Mouse (Mus musculus) forebrain, embryonic 14.5 days (tissue): Measurements from ENCODE around the gene Ccer1. TPM values are rescaled to one million over a fixed set of nuclear protein-coding genes. Genes with fewer than 3 reads are reported as not detected.
A peak's percentile ranks its signal among the peaks of the same experiment; 100 is the strongest.

Experiments
- ATAC-seq: fragments of 200-750 bp; cut with Nextera tagmentation; 2 replicates; pipeline ENCODE4 v1.8.0; 2017; ENCODE audit warnings: mild to moderate bottlenecking, moderate library complexity
- DNase-seq: peaks from one replicate; pipeline ENCODE4 v3.0.0-alpha.2; 2015; ENCODE audit warnings: low spot score
- H3K27ac ChIP-seq: fragments of 300-500 bp; sonication (generic); 2 replicates; pipeline ENCODE4 v1.5.1; 2014; ENCODE audit warnings: low read depth, mild to moderate bottlenecking, control low read depth, low read length, moderate library complexity
- H3K27me3 ChIP-seq: fragments of 300-500 bp; sonication (generic); replicated peaks from 2 replicates; pipeline ENCODE4 v1.6.1; 2014; ENCODE audit warnings: low read length, control low read depth, mixed read lengths; ENCODE audit not compliant: control insufficient read depth, insufficient read depth
- H3K36me3 ChIP-seq: fragments of 300-500 bp; sonication (generic); 2 replicates; pipeline ENCODE4 v1.6.1; 2014; ENCODE audit warnings: low read length, control low read depth; ENCODE audit not compliant: control insufficient read depth, insufficient read depth
- H3K4me1 ChIP-seq: fragments of 300-500 bp; sonication (generic); 2 replicates; pipeline ENCODE4 v1.6.1; 2014; ENCODE audit warnings: antibody characterized with exemption, low read length, control low read depth; ENCODE audit not compliant: control insufficient read depth, insufficient read depth
- H3K4me2 ChIP-seq: fragments of 300-500 bp; sonication (generic); 2 replicates; pipeline ENCODE4 v1.6.1; 2014; ENCODE audit warnings: mild to moderate bottlenecking, control low read depth, low read length
- H3K4me3 ChIP-seq: fragments of 300-500 bp; sonication (generic); 2 replicates; pipeline ENCODE4 v1.5.1; 2014; ENCODE audit warnings: low read depth, low read length, control low read depth
- H3K9ac ChIP-seq: fragments of 300-500 bp; sonication (generic); 2 replicates; pipeline ENCODE4 v1.6.1; 2014; ENCODE audit warnings: mild to moderate bottlenecking, low read length, control low read depth, moderate library complexity
- H3K9me3 ChIP-seq: fragments of 300-500 bp; sonication (generic); replicated peaks from 2 replicates; pipeline ENCODE4 v1.6.1; 2016; ENCODE audit warnings: low read length, control low read depth, mixed read lengths; ENCODE audit not compliant: control insufficient read depth
- WGBS: fragments of 180-500 bp; shearing (Covaris S2); extraction: QIAGEN DNeasy Blood & Tissue Kit; methylation state at CpG from one replicate; pipeline ENCODE4 v1.1.7; 2014; 5-methylcytosine and 5-hydroxymethylcytosine counted together
- polyA plus RNA-seq: library from polyadenylated mRNA; unstranded; fragments of >200 nt; fragmentation: Nextera tagmentation; extraction: Ambion mirVana; gene quantifications from 2 replicates; pipeline ENCODE4 v1.2.1, GENCODE M21; 2014

Gene Ccer1
- not detected in 2 replicates for polyA plus RNA-seq

DNA sequence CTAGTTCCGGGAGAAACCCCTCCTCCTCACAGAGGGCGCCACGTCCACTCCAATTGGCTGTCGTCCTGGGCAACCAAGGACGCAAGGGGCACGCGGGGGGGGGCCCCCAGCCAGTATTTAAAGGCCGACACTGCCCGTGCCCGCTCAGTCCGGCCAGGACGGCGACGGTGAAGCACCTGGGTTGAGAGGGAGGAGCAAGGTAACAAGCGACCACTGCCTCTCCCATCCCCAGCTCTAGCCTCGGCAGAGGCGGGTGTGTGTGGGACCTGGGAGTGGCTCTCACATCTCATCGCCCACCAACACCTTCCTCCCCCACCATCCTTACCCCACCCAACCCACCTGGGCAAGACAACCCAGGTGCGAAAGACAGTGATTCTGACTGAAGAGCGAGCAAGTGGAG lies at the start of gene Ccer1:
Gene Ccer1 (plus strand): TSS at position 147 of the 400 bp plus-strand sequence.
- DNase-seq, result no peak
- 87% methylated on average over 19 of the region's 20 CpGs for WGBS

GRCm38 (mm10) chr10:97643768-97644167 lies 49.1 kb upstream of the Ccer1 start, which contains the start of gene Epyc:
Gene Epyc, plus strand, starts transcription at chr10:97644068.
- WGBS, result 86% methylated on average over 2 of the region's 2 CpGs
- Histone ChIP-seq H3K36me3 (no peaks in the 10 kb centered on the region), H3K4me1 (no peaks in the 10 kb centered on the region), H3K27me3 (no peaks in the 10 kb centered on the region), H3K9me3 (no peaks in the 10 kb centered on the region), H3K9ac (no peak within 1 kb of the TSS), H3K27ac (no peak within 1 kb of the TSS), H3K4me2 (no peak within 1 kb of the TSS), H3K4me3 (no peak within 1 kb of the TSS)
- ATAC-seq, result no peak
- no peak for DNase-seq

More for the DNA sequence above, at the start of gene Ccer1:
- Histone ChIP-seq H3K27ac (no peak within 1 kb of the TSS), H3K4me2 (no peak within 1 kb of the TSS), H3K4me3 (no peak within 1 kb of the TSS), H3K9ac (no peak within 1 kb of the TSS), H3K9me3 (no peaks in the 10 kb centered on the region), H3K27me3 (no peaks in the 10 kb centered on the region), H3K4me1 (no peaks in the 10 kb centered on the region), H3K36me3 (no peaks in the 10 kb centered on the region)
- no peak for ATAC-seq

- no peak overlapping the region for H3K27ac ChIP-seq
- no peak overlapping the region for H3K4me3 ChIP-seq
- H3K9ac ChIP-seq, result no peak overlapping the region
- H3K9me3 ChIP-seq, result no peaks in the 10 kb centered on the region
- no peaks in the 10 kb centered on the region for H3K36me3 ChIP-seq
- no peak overlapping the region for H3K4me2 ChIP-seq
- no peaks in the 10 kb centered on the region for H3K4me1 ChIP-seq
- no peaks in the 10 kb centered on the region for H3K27me3 ChIP-seq
- DNase-seq (no peak), ATAC-seq (no peak)
- WGBS, result 82% methylated on average over 2 of the region's 2 CpGs
Observed at GRCm38 (mm10) chr10:97650334-97650733, 42.5 kb upstream of the Ccer1 start.

DNA sequence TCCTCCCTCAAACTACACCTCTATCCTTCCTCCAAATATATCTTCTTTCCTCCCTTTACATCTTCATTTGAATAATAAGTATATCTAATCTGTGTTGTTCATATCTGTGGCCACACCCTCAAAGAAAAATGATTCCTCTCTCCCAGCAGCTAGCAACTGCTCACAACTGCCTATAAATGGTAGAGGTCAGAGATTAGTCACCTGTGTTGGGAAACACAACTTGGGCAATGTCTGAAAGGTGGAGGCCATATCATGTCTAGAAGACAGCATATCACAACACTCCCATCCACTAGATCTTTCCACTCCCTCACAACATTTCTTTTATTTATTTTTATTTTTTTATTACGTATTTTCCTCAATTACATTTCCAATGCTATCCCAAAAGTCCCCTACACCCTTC lies 33.4 kb upstream of the Ccer1 start:
- H3K4me2 ChIP-seq, result no peak overlapping the region
- ATAC-seq (no peak), DNase-seq (no peak)
- H3K27ac ChIP-seq, result no peak overlapping the region
- H3K9ac ChIP-seq, result no peak overlapping the region
- H3K27me3 ChIP-seq, result no peaks in the 10 kb centered on the region
- H3K36me3 ChIP-seq, result no peaks in the 10 kb centered on the region
- H3K9me3 ChIP-seq, result no peaks in the 10 kb centered on the region
- 91% methylated on average over 1 of the region's 1 CpGs for WGBS
- H3K4me1 ChIP-seq, result no peaks in the 10 kb centered on the region
- no peak overlapping the region for H3K4me3 ChIP-seq

DNA sequence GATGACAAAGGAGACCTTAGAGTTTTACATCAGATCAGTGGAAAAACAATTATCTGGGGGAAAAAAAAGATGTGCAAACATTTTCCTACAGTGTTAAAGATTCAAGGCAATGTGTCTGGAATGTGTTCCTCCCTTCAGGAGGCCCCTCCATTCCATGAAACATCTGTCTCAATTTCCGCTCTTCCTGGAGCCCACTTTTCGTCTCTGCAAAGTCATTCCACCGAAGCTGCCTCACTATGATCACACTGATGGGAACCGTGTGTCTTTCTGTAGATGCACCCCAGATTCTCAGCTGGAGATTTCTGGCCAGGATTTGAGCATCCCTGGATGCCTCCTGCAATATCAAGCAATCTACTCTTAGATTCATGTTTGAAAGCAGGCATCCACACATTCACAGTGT lies 24.2 kb upstream of the Ccer1 start:
- no peak for DNase-seq
- no peaks in the 10 kb centered on the region for H3K36me3 ChIP-seq
- H3K4me1 ChIP-seq, result no peaks in the 10 kb centered on the region
- no peak for ATAC-seq
- no peak overlapping the region for H3K4me3 ChIP-seq
- H3K9me3 ChIP-seq, result no peaks in the 10 kb centered on the region
- no peak overlapping the region for H3K27ac ChIP-seq
- H3K9ac ChIP-seq, result no peak overlapping the region
- H3K27me3 ChIP-seq, result no peaks in the 10 kb centered on the region
- H3K4me2 ChIP-seq, result no peak overlapping the region
- 52% methylated on average over 4 of the region's 4 CpGs for WGBS

DNA sequence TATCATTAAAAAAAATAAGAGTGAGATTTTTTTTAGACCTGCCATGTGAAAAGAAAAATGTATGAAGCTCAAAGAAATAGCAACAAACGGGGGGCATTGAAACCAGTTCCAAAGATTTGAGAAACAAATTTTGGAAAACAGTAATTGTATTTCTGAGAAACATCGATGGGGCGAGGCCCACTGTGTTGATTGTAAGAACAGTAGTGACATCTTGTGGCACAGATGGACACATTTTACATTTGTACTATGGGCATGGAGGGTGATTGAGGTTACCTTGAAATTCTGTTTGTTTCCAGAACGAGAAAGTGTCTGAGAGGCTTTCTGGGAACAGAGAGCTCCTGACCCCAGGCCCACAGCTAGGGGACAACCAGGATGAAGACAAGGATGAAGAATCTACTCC lies 22.7 kb upstream of the Ccer1 start:
- no peak overlapping the region for H3K4me2 ChIP-seq
- WGBS, result 78% methylated on average over 4 of the region's 4 CpGs
- DNase-seq, result peak; percentile 52
- no peak overlapping the region for H3K9ac ChIP-seq
- H3K27me3 ChIP-seq, result no peaks in the 10 kb centered on the region
- no peak overlapping the region for H3K27ac ChIP-seq
- H3K36me3 ChIP-seq, result no peaks in the 10 kb centered on the region
- no peaks in the 10 kb centered on the region for H3K9me3 ChIP-seq
- peak; percentile 26; the same call in 1 of the 2 replicates for ATAC-seq
- H3K4me1 ChIP-seq, result no peaks in the 10 kb centered on the region
- no peak overlapping the region for H3K4me3 ChIP-seq

DNA sequence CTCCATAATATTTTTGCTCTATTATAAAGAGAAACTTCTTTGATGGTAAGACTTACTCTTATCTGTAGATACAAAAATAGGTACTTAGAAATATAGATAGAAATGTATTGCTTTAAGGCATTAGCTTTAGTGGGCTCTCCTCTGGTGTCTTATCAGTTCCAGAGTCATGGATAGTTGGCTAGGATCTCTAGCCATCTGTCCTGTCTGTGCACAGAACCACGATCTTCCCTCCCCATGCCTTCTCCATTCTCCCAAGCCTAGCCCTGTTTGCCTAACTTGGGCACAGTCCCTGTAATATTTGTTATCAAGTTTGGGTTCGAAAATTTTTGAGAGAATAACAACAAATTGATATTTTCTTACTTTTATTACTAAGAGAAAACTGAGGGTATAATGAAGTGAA lies 19.6 kb upstream of the Ccer1 start:
- H3K9ac ChIP-seq, result no peak overlapping the region
- no peaks in the 10 kb centered on the region for H3K27me3 ChIP-seq
- H3K36me3 ChIP-seq, result no peaks in the 10 kb centered on the region
- DNase-seq (no peak), ATAC-seq (no peak)
- H3K4me2 ChIP-seq, result no peak overlapping the region
- WGBS, result 79% methylated on average over 2 of the region's 2 CpGs
- H3K27ac ChIP-seq, result no peak overlapping the region
- H3K4me1 ChIP-seq, result no peaks in the 10 kb centered on the region
- H3K4me3 ChIP-seq, result no peak overlapping the region
- H3K9me3 ChIP-seq, result no peaks in the 10 kb centered on the region

- Histone ChIP-seq H3K27ac (no peak overlapping the region), H3K4me2 (no peak overlapping the region), H3K36me3 (no peaks in the 10 kb centered on the region), H3K27me3 (no peaks in the 10 kb centered on the region), H3K9me3 (no peaks in the 10 kb centered on the region), H3K9ac (no peak overlapping the region), H3K4me3 (no peak overlapping the region), H3K4me1 (no peaks in the 10 kb centered on the region)
- ATAC-seq (no peak), DNase-seq (no peak)
Observed at GRCm38 (mm10) chr10:97682981-97683380, 9.9 kb upstream of the Ccer1 start.

- no peaks in the 10 kb centered on the region for H3K36me3 ChIP-seq
- no peaks in the 10 kb centered on the region for H3K4me1 ChIP-seq
- 85% methylated on average over 1 of the region's 1 CpGs for WGBS
- H3K9me3 ChIP-seq, result no peaks in the 10 kb centered on the region
- no peak overlapping the region for H3K4me2 ChIP-seq
- H3K4me3 ChIP-seq, result no peak overlapping the region
- H3K27me3 ChIP-seq, result no peaks in the 10 kb centered on the region
- ATAC-seq (no peak), DNase-seq (no peak)
- H3K27ac ChIP-seq, result no peak overlapping the region
- no peak overlapping the region for H3K9ac ChIP-seq
Observed at GRCm38 (mm10) chr10:97687198-97687597, 5.7 kb upstream of the Ccer1 start.
